Mouse (Mus musculus): ENCODE measurements around the gene Sec24d. TPM values are rescaled to one million over a fixed set of nuclear protein-coding genes. Genes with fewer than 3 reads are reported as not detected.
A peak's percentile ranks its signal among the peaks of the same experiment; 100 is the strongest.

Sec24d gene
- polyA plus RNA-seq, 1 experiment = 17.2 TPM

- Histone ChIP-seq H3K36me3 (ENCODE audit: control insufficient read depth, insufficient read depth, low read length) (no peaks in the 10 kb centered on the region), H3K27ac (ENCODE audit: insufficient read depth, low read length) (no peak overlapping the region), H3K27me3 (ENCODE audit: control insufficient read depth, insufficient read depth, low read length) (no peaks in the 10 kb centered on the region), H3K4me1 (ENCODE audit: control insufficient read depth, insufficient read depth, insufficient read length) (no peaks in the 10 kb centered on the region), H3K4me3 (ENCODE audit: extremely low read depth, insufficient read depth, insufficient read length) (no peak overlapping the region)
- TF ChIP-seq POLR2A (IDR thresholded peaks at IDR 0.05; ENCODE audit: low read depth, low read length) (no peak), CTCF (IDR thresholded peaks at IDR 0.05; ENCODE audit: extremely low read depth, insufficient read depth, insufficient read length, insufficient replicate concordance) (no peak)
- DNase-seq (ENCODE audit: low read depth in 1 of 2, low spot score in 2 of 2) = no peak
- WGBS = 80% methylated on average over 4 of the region's 4 CpGs
These were observed 57.1 kb downstream of the Sec24d start for GRCm38 (mm10) chr3:123324326-123324725.

GRCm38 (mm10) chr3:123329251-123329650, 62.0 kb downstream of the Sec24d start:
- no peaks in the 10 kb centered on the region for H3K36me3 ChIP-seq (ENCODE audit: control insufficient read depth, insufficient read depth, low read length)
- no peak for DNase-seq (ENCODE audit: low read depth in 1 of 2, low spot score in 2 of 2)
- no peak overlapping the region for H3K27ac ChIP-seq (ENCODE audit: insufficient read depth, low read length)
- TF ChIP-seq POLR2A (IDR thresholded peaks at IDR 0.05; ENCODE audit: low read depth, low read length) (no peak), CTCF (IDR thresholded peaks at IDR 0.05; ENCODE audit: extremely low read depth, insufficient read depth, insufficient read length, insufficient replicate concordance) (no peak)
- no peaks in the 10 kb centered on the region for H3K27me3 ChIP-seq (ENCODE audit: control insufficient read depth, insufficient read depth, low read length)
- H3K4me3 ChIP-seq (ENCODE audit: extremely low read depth, insufficient read depth, insufficient read length) = no peak overlapping the region
- WGBS = 82% methylated on average over 6 of the region's 6 CpGs
- H3K4me1 ChIP-seq (ENCODE audit: control insufficient read depth, insufficient read depth, insufficient read length) = no peaks in the 10 kb centered on the region

GRCm38 (mm10) chr3:123330221-123330620, 63.0 kb downstream of the Sec24d start:
- H3K27me3 ChIP-seq (ENCODE audit: control insufficient read depth, insufficient read depth, low read length) = no peaks in the 10 kb centered on the region
- no peak for DNase-seq (ENCODE audit: low read depth in 1 of 2, low spot score in 2 of 2)
- no peak overlapping the region for H3K4me3 ChIP-seq (ENCODE audit: extremely low read depth, insufficient read depth, insufficient read length)
- H3K27ac ChIP-seq (ENCODE audit: insufficient read depth, low read length) = no peak overlapping the region
- H3K36me3 ChIP-seq (ENCODE audit: control insufficient read depth, insufficient read depth, low read length) = no peaks in the 10 kb centered on the region
- H3K4me1 ChIP-seq (ENCODE audit: control insufficient read depth, insufficient read depth, insufficient read length) = no peaks in the 10 kb centered on the region; the same call in 1 of the 2 replicates
- 93% methylated on average over 4 of the region's 4 CpGs for WGBS
- TF ChIP-seq POLR2A (IDR thresholded peaks at IDR 0.05; ENCODE audit: low read depth, low read length) = no peak
- TF ChIP-seq CTCF (IDR thresholded peaks at IDR 0.05; ENCODE audit: extremely low read depth, insufficient read depth, insufficient read length, insufficient replicate concordance) = no peak

GRCm38 (mm10) chr3:123332330-123333054, 65.2 kb downstream of the Sec24d start:
- Histone ChIP-seq H3K36me3 (ENCODE audit: control insufficient read depth, insufficient read depth, low read length) (no peaks in the 10 kb centered on the region), H3K27ac (ENCODE audit: insufficient read depth, low read length) (peak overlapping the region; percentile 25; the same call in 1 of the 2 replicates)
- 78% methylated on average over 2 of the region's 2 CpGs for WGBS

GRCm38 (mm10) chr3:123333055-123333424, 65.8 kb downstream of the Sec24d start:
- Histone ChIP-seq H3K27ac (ENCODE audit: insufficient read depth, low read length) (peak overlapping the region; percentile 25; the same call in 1 of the 2 replicates), H3K4me3 (ENCODE audit: extremely low read depth, insufficient read depth, insufficient read length) (no peak overlapping the region), H3K36me3 (ENCODE audit: control insufficient read depth, insufficient read depth, low read length) (no peaks in the 10 kb centered on the region), H3K4me1 (ENCODE audit: control insufficient read depth, insufficient read depth, insufficient read length) (no peaks in the 10 kb centered on the region; the same call in 1 of the 2 replicates), H3K27me3 (ENCODE audit: control insufficient read depth, insufficient read depth, low read length) (no peaks in the 10 kb centered on the region)
- WGBS = 19% methylated on average over 4 of the region's 4 CpGs
- TF ChIP-seq CTCF (IDR thresholded peaks at IDR 0.05; ENCODE audit: extremely low read depth, insufficient read depth, insufficient read length, insufficient replicate concordance) = no peak
- TF ChIP-seq POLR2A (IDR thresholded peaks at IDR 0.05; ENCODE audit: low read depth, low read length) = no peak
- no peak for DNase-seq (ENCODE audit: low read depth in 1 of 2, low spot score in 2 of 2)

More at GRCm38 (mm10) chr3:123332330-123333054, 65.2 kb downstream of the Sec24d start:
- Histone ChIP-seq H3K4me3 (ENCODE audit: extremely low read depth, insufficient read depth, insufficient read length) (no peak overlapping the region), H3K27me3 (ENCODE audit: control insufficient read depth, insufficient read depth, low read length) (no peaks in the 10 kb centered on the region), H3K4me1 (ENCODE audit: control insufficient read depth, insufficient read depth, insufficient read length) (no peaks in the 10 kb centered on the region; the same call in 1 of the 2 replicates)
- TF ChIP-seq CTCF (IDR thresholded peaks at IDR 0.05; ENCODE audit: extremely low read depth, insufficient read depth, insufficient read length, insufficient replicate concordance) (no peak), POLR2A (IDR thresholded peaks at IDR 0.05; ENCODE audit: low read depth, low read length) (no peak)
- no peak for DNase-seq (ENCODE audit: low read depth in 1 of 2, low spot score in 2 of 2)

- TF ChIP-seq CTCF (IDR thresholded peaks at IDR 0.05; ENCODE audit: extremely low read depth, insufficient read depth, insufficient read length, insufficient replicate concordance) (no peak), POLR2A (IDR thresholded peaks at IDR 0.05; ENCODE audit: low read depth, low read length) (no peak)
- H3K4me1 ChIP-seq (ENCODE audit: control insufficient read depth, insufficient read depth, insufficient read length) = no peaks in the 10 kb centered on the region; the same call in 1 of the 2 replicates
- no peaks in the 10 kb centered on the region for H3K36me3 ChIP-seq (ENCODE audit: control insufficient read depth, insufficient read depth, low read length)
- WGBS = 46% methylated on average over 7 of the region's 7 CpGs
- H3K27me3 ChIP-seq (ENCODE audit: control insufficient read depth, insufficient read depth, low read length) = no peaks in the 10 kb centered on the region
- H3K27ac ChIP-seq (ENCODE audit: insufficient read depth, low read length) = no peak overlapping the region
- DNase-seq (ENCODE audit: low read depth in 1 of 2, low spot score in 2 of 2) = no peak
- no peak overlapping the region for H3K4me3 ChIP-seq (ENCODE audit: extremely low read depth, insufficient read depth, insufficient read length)
These were observed 67.7 kb downstream of the Sec24d start for GRCm38 (mm10) chr3:123334947-123335346.

GRCm38 (mm10) chr3:123335480-123335879, 68.2 kb downstream of the Sec24d start:
- H3K36me3 ChIP-seq (ENCODE audit: control insufficient read depth, insufficient read depth, low read length) = no peaks in the 10 kb centered on the region
- H3K4me3 ChIP-seq (ENCODE audit: extremely low read depth, insufficient read depth, insufficient read length) = no peak overlapping the region
- no peaks in the 10 kb centered on the region; the same call in 1 of the 2 replicates for H3K4me1 ChIP-seq (ENCODE audit: control insufficient read depth, insufficient read depth, insufficient read length)
- H3K27ac ChIP-seq (ENCODE audit: insufficient read depth, low read length) = no peak overlapping the region
- WGBS = 78% methylated on average over 3 of the region's 3 CpGs
- DNase-seq (ENCODE audit: low read depth in 1 of 2, low spot score in 2 of 2) = no peak
- TF ChIP-seq CTCF (IDR thresholded peaks at IDR 0.05; ENCODE audit: extremely low read depth, insufficient read depth, insufficient read length, insufficient replicate concordance) = no peak
- no peak for TF ChIP-seq POLR2A (IDR thresholded peaks at IDR 0.05; ENCODE audit: low read depth, low read length)
- no peaks in the 10 kb centered on the region for H3K27me3 ChIP-seq (ENCODE audit: control insufficient read depth, insufficient read depth, low read length)
